Comparison of ENCODE assay signal across 35 mouse cellular contexts in the genomic region with DNA sequence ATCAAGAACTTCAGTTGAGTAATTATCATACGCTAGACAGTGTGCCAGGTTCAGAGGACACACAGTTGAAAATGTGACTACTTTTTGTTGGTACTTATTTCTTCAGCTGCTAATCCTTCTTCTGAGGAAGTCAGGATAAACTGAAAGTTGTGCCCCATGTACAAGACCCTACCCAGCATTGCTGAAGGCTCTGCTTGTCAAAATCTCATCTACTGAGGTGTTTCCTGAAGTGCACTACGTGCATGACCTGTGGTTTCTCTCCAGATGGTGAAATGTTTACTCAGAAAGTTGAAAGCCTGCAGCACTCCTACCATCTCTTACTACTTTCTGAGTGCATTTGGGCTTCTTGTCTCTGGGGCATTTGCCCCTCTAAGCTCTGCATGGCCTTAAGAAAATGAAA.
"Had no signal": no experiment of that assay in that cellular context is flagged by ENCODE, and none has a peak within 500 bp of the region (broad histone marks: within the 10 kb centered on the region; RNA-seq: fewer than 3 reads in every experiment).

No protein-coding gene starts in this region.

- ATAC-seq: hindbrain, embryonic 16.5 days; hindbrain, postnatal 0 days; inflammation-experienced regulatory T-cells, adult 6 months; intestine, embryonic 15.5 days; intestine, postnatal 0 days had no signal

- DNase-seq: heart, adult 2 months; heart, postnatal 10 days; heart, postnatal 14 days; heart, postnatal 36 days; heart, postnatal 4 days; kidney, adult 11 months; kidney, adult 18-20 months; kidney, adult 2 months; kidney, adult 8-10 months; kidney, adult 9 months; kidney, postnatal 10 days; kidney, postnatal 14 days; kidney, postnatal 25 days; kidney, postnatal 36 days; kidney, postnatal 4 days; layer of hippocampus, adult 9-11 months; layer of hippocampus, postnatal 36 days had no signal

- H3K36me3 ChIP-seq: heart, embryonic 10.5 days; heart, embryonic 12.5 days; heart, embryonic 13.5 days; heart, embryonic 15.5 days; hindbrain, embryonic 10.5 days; hindbrain, embryonic 12.5 days; hindbrain, embryonic 13.5 days; hindbrain, embryonic 15.5 days; intestine, embryonic 15.5 days; kidney, embryonic 15.5 days had no signal

- H3K4me2 ChIP-seq: heart, embryonic 11.5 days; heart, embryonic 12.5 days; heart, embryonic 13.5 days; heart, embryonic 15.5 days; hindbrain, embryonic 12.5 days; hindbrain, embryonic 13.5 days; hindbrain, embryonic 14.5 days; hindbrain, embryonic 15.5 days; intestine, embryonic 15.5 days; kidney, embryonic 15.5 days had no signal

- H3K9ac ChIP-seq: heart, embryonic 12.5 days; heart, embryonic 13.5 days; heart, embryonic 15.5 days; hindbrain, embryonic 12.5 days; hindbrain, embryonic 13.5 days; hindbrain, embryonic 14.5 days; hindbrain, embryonic 15.5 days; intestine, embryonic 15.5 days; kidney, embryonic 15.5 days had no signal

- H3K9me3 ChIP-seq: heart, embryonic 10.5 days; heart, embryonic 12.5 days; heart, embryonic 13.5 days; heart, embryonic 15.5 days; hindbrain, embryonic 10.5 days; hindbrain, embryonic 12.5 days; hindbrain, embryonic 13.5 days; hindbrain, embryonic 15.5 days; intestine, embryonic 15.5 days; kidney, embryonic 15.5 days had no signal

- H3K4me3 ChIP-seq: heart, adult 2 months; heart, embryonic 10.5 days; heart, embryonic 12.5 days; heart, embryonic 13.5 days; heart, embryonic 15.5 days; hindbrain, embryonic 10.5 days; hindbrain, embryonic 12.5 days; hindbrain, embryonic 13.5 days; hindbrain, embryonic 15.5 days; intestine, embryonic 15.5 days; kidney, embryonic 15.5 days; layer of hippocampus, adult 2 months had no signal

- H3K27me3 ChIP-seq: heart, embryonic 12.5 days; heart, embryonic 13.5 days; heart, embryonic 15.5 days; hindbrain, embryonic 12.5 days; hindbrain, embryonic 13.5 days; hindbrain, embryonic 15.5 days; intestine, embryonic 15.5 days; kidney, embryonic 15.5 days had no signal

- H3K4me1 ChIP-seq: heart, embryonic 12.5 days; heart, embryonic 15.5 days; hindbrain, embryonic 12.5 days; hindbrain, embryonic 13.5 days; hindbrain, embryonic 15.5 days; intestine, embryonic 15.5 days; kidney, embryonic 15.5 days had no signal

- H3K27ac ChIP-seq: heart, adult 2 months; heart, embryonic 10.5 days; heart, embryonic 13.5 days; heart, embryonic 15.5 days; hindbrain, embryonic 10.5 days; hindbrain, embryonic 12.5 days; hindbrain, embryonic 13.5 days; hindbrain, embryonic 14.5 days; hindbrain, embryonic 15.5 days; hindbrain, postnatal 0 days; intestine, embryonic 15.5 days; kidney, embryonic 15.5 days; kidney, postnatal 0 days; layer of hippocampus, adult 2 months had no signal
